18 mouse cellular contexts compared by ENCODE assay signal in the genomic region with DNA sequence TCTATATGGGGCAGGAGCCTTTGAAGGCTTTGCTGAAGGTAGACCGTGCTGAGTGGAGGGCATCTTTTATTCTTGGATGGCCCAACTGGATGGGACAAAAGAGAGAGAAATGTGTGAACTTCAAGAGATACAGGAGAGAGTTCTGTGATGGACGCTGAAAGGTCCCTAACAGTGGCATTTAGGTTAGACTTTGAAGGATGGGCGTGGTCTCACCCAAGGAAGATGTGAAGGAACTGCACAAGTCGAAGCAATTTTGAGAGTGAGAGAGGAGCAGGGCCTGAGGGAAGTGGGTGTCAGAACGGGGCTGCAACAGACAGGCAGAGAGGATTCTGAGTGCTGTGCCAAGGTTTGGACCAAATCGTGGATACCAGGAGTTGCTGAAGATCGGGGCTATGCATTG. TPM values are rescaled to one million over a fixed set of nuclear protein-coding genes. Genes with fewer than 3 reads are reported as not detected.
DNase-seq lines count a peak whose midpoint lies in the region; ATAC-seq and TF ChIP-seq lines count a peak whose summit lies in the region.
"Had no signal": no experiment of that assay in that cellular context is flagged by ENCODE, and none has a peak within 500 bp of the region (broad histone marks: within the 10 kb centered on the region; RNA-seq: fewer than 3 reads in every experiment).

No protein-coding gene starts in this region.

- no peak overlapping the region for H3K9ac ChIP-seq in limb, embryonic 15.5 days
- H3K9ac ChIP-seq in midbrain, embryonic 16.5 days (ENCODE audit: low read depth, low read length), result no peak overlapping the region
- no peak overlapping the region for H3K9ac ChIP-seq in midbrain, postnatal 0 days (replicated peaks; ENCODE audit: low read length, poor library complexity, severe bottlenecking)
- H3K9ac ChIP-seq: forebrain, embryonic 15.5 days; liver, embryonic 15.5 days had no signal

- no peak for TF ChIP-seq CTCF in midbrain, postnatal 0 days (IDR thresholded peaks at IDR 0.05)

- no peak overlapping the region for H3K4me3 ChIP-seq in limb, embryonic 15.5 days
- H3K4me3 ChIP-seq in limb, embryonic 10.5 days, result no peak overlapping the region
- no peak overlapping the region for H3K4me3 ChIP-seq in midbrain, embryonic 16.5 days (ENCODE audit: low read depth, low read length)
- no peak overlapping the region for H3K4me3 ChIP-seq in midbrain, postnatal 0 days (ENCODE audit: low read depth, low read length)
- H3K4me3 ChIP-seq: forebrain, embryonic 15.5 days; liver, embryonic 15.5 days had no signal

- no peak for ATAC-seq in limb, embryonic 15.5 days (ENCODE audit: insufficient number of reproducible peaks, low FRiP score, low TSS enrichment, low read depth)
- peak; percentile 9; the same call in 1 of the 2 replicates for ATAC-seq in midbrain, embryonic 16.5 days
- ATAC-seq in midbrain, postnatal 0 days (ENCODE audit: low FRiP score), result no peak
- ATAC-seq in erythroblast, adult 5-6 weeks (replicated peaks; ENCODE audit: low FRiP score, poor library complexity, severe bottlenecking), result 0 out of 2 replicates have a peak, but pooled peaks have one; percentile 26
- ATAC-seq: CD4-positive, CD25-positive, alpha-beta regulatory T cell, adult 4 months had no signal

- no peak for DNase-seq in limb, embryonic 10.5 days (ENCODE audit: low spot score)
- DNase-seq in midbrain, postnatal 0 days (ENCODE audit: low spot score), result no peak
- DNase-seq in layer of hippocampus, postnatal 10 days (ENCODE audit: low spot score in 2 of 2), result no peak
- DNase-seq in adrenal gland, postnatal 14 days, result no peak
- DNase-seq: adrenal gland, postnatal 25 days; cerebellum, adult 11-12 months; cerebellum, postnatal 36 days; kidney, adult 18-20 months; layer of hippocampus, postnatal 36 days; right cerebral cortex, adult 18-20 months had no signal

- no peaks in the 10 kb centered on the region for H3K27me3 ChIP-seq in limb, embryonic 15.5 days
- H3K27me3 ChIP-seq in limb, embryonic 10.5 days (ENCODE audit: low read depth, poor library complexity, severe bottlenecking), result no peaks in the 10 kb centered on the region
- H3K27me3 ChIP-seq in midbrain, embryonic 16.5 days (ENCODE audit: control insufficient read depth, insufficient read depth, low read depth, low read length), result no peaks in the 10 kb centered on the region
- no peaks in the 10 kb centered on the region for H3K27me3 ChIP-seq in midbrain, postnatal 0 days (ENCODE audit: insufficient read depth, low read length)
- H3K27me3 ChIP-seq: forebrain, embryonic 15.5 days had no signal

- H3K9me3 ChIP-seq in limb, embryonic 15.5 days, result no peaks in the 10 kb centered on the region
- no peaks in the 10 kb centered on the region for H3K9me3 ChIP-seq in limb, embryonic 10.5 days (replicated peaks)
- no peaks in the 10 kb centered on the region for H3K9me3 ChIP-seq in midbrain, embryonic 16.5 days (replicated peaks; ENCODE audit: control insufficient read depth, low read length, poor library complexity, severe bottlenecking)
- no peaks in the 10 kb centered on the region for H3K9me3 ChIP-seq in midbrain, postnatal 0 days (ENCODE audit: low read length)
- H3K9me3 ChIP-seq: forebrain, embryonic 15.5 days; liver, embryonic 15.5 days had no signal

- WGBS in limb, embryonic 15.5 days, result 81% methylated on average over 7 of the region's 7 CpGs
- WGBS in limb, embryonic 10.5 days, result 89% methylated on average over 7 of the region's 7 CpGs
- 91% methylated on average over 7 of the region's 7 CpGs for WGBS in midbrain, embryonic 16.5 days
- 88% methylated on average over 7 of the region's 7 CpGs for WGBS in midbrain, postnatal 0 days

- no peaks in the 10 kb centered on the region for H3K36me3 ChIP-seq in limb, embryonic 15.5 days
- peaks cover 18% of the 10 kb centered on the region for H3K36me3 ChIP-seq in limb, embryonic 10.5 days
- no peaks in the 10 kb centered on the region for H3K36me3 ChIP-seq in midbrain, embryonic 16.5 days (ENCODE audit: control insufficient read depth, insufficient read depth, low read length)
- H3K36me3 ChIP-seq in midbrain, postnatal 0 days (ENCODE audit: insufficient read depth, low read length), result no peaks in the 10 kb centered on the region
- H3K36me3 ChIP-seq: forebrain, embryonic 15.5 days; liver, embryonic 15.5 days had no signal

- H3K4me1 ChIP-seq in limb, embryonic 15.5 days, result peaks cover 42% of the 10 kb centered on the region
- H3K4me1 ChIP-seq in limb, embryonic 10.5 days, result peaks cover 29% of the 10 kb centered on the region
- no peaks in the 10 kb centered on the region for H3K4me1 ChIP-seq in midbrain, embryonic 16.5 days (ENCODE audit: control insufficient read depth, insufficient read depth, low read length)
- H3K4me1 ChIP-seq in midbrain, postnatal 0 days (ENCODE audit: insufficient read depth, low read length), result no peaks in the 10 kb centered on the region
- H3K4me1 ChIP-seq: forebrain, embryonic 15.5 days had no signal

- H3K27ac ChIP-seq in limb, embryonic 15.5 days, result peak overlapping the region; percentile 73; the same call in 1 of the 2 replicates
- H3K27ac ChIP-seq in limb, embryonic 10.5 days, result no peak overlapping the region
- H3K27ac ChIP-seq in midbrain, embryonic 16.5 days (ENCODE audit: low read length), result no peak overlapping the region
- no peak overlapping the region for H3K27ac ChIP-seq in midbrain, postnatal 0 days (ENCODE audit: low read depth, low read length)
- H3K27ac ChIP-seq: forebrain, embryonic 15.5 days; kidney, postnatal 0 days; liver, embryonic 15.5 days; stomach, postnatal 0 days had no signal

- H3K4me2 ChIP-seq in limb, embryonic 15.5 days, result no peak overlapping the region
- no peak overlapping the region for H3K4me2 ChIP-seq in midbrain, embryonic 16.5 days (ENCODE audit: low read length)
- H3K4me2 ChIP-seq in midbrain, postnatal 0 days (ENCODE audit: low read depth, low read length, poor library complexity, severe bottlenecking), result no peak overlapping the region
- H3K4me2 ChIP-seq: forebrain, embryonic 15.5 days; liver, embryonic 15.5 days had no signal

RNA-seq across cellular contexts. Expression of gene Mindy4, which starts 54.1 kb away (rescaled TPM):
- 15.0 and 15.2 TPM in 2 replicates for polyA plus RNA-seq in limb, embryonic 15.5 days (2015; fragmentation: Nextera tagmentation; extraction: Ambion mirVana)
- 15.5 and 16.2 TPM in 2 replicates for polyA plus RNA-seq in limb, embryonic 10.5 days (2016; fragmentation: Nextera tagmentation; extraction: Ambion mirVana)
- 12.6 and 15.0 TPM in 2 replicates for polyA plus RNA-seq in midbrain, embryonic 16.5 days (2015; fragmentation: Nextera tagmentation; extraction: Ambion mirVana)
- 8.8 and 10.9 TPM in 2 replicates for total RNA-seq in midbrain, postnatal 0 days (2014; rRNA removed)
- polyA plus RNA-seq in midbrain, postnatal 0 days (2015; fragmentation: Nextera tagmentation; extraction: Ambion mirVana), result 9.6 and 10.0 TPM in 2 replicates
- not detected in 2 replicates for total RNA-seq in erythroblast, adult 5-6 weeks (2015; ENCODE audit: low replicate concordance)
- 3.4 TPM in 1 of 2 replicates, not detected in the other for total RNA-seq in erythroblast, adult 5-6 weeks (2017; ENCODE audit: low replicate concordance)
- 10 to 100 TPM; 10.9 to 12.5 TPM for total RNA-seq in layer of hippocampus, postnatal 10 days (2021)
- total RNA-seq in adrenal gland, postnatal 14 days (2021), result 5.4 and 5.8 TPM in 2 replicates

Comparison
In these comparisons a context has a peak if more than half of its experiments do, and no peak if none do; other contexts are left out.
1. ATAC-seq: peak in midbrain, embryonic 16.5 days (single experiment) and erythroblast, adult 5-6 weeks (single experiment); none in limb, embryonic 15.5 days (single experiment) and midbrain, postnatal 0 days (single experiment).